Mouse (Mus musculus) lung, embryonic 14.5 days (tissue): Measurements from ENCODE around the gene Fgg. TPM values are rescaled to one million over a fixed set of nuclear protein-coding genes. Genes with fewer than 3 reads are reported as not detected.

Experiments used
- ATAC-seq: fragments of 200-750 bp; cut with Nextera tagmentation; 2 replicates; pipeline ENCODE4 v1.8.0; 2017; ENCODE audit warnings: mild to moderate bottlenecking, moderate TSS enrichment, moderate library complexity; ENCODE audit not compliant: insufficient read depth
- DNase-seq: peaks from one replicate; pipeline ENCODE4 v3.0.0-alpha.2; 2015
- H3K27ac ChIP-seq: fragments of 300-500 bp; sonication (generic); 2 replicates; pipeline ENCODE4 v1.5.1; 2014; ENCODE audit warnings: low read depth, mild to moderate bottlenecking, moderate library complexity
- H3K27me3 ChIP-seq: fragments of 300-500 bp; sonication (generic); 2 replicates; pipeline ENCODE4 v1.6.1; 2014; ENCODE audit warnings: low read length, control low read depth; ENCODE audit not compliant: insufficient read depth
- H3K36me3 ChIP-seq: fragments of 300-500 bp; sonication (generic); 2 replicates; pipeline ENCODE4 v1.6.1; 2014; ENCODE audit warnings: control low read depth; ENCODE audit not compliant: insufficient read depth
- H3K4me1 ChIP-seq: fragments of 300-500 bp; sonication (generic); 2 replicates; pipeline ENCODE4 v1.6.1; 2014; ENCODE audit warnings: antibody characterized with exemption, control low read depth; ENCODE audit not compliant: insufficient read depth
- H3K4me2 ChIP-seq: fragments of 300-500 bp; sonication (generic); 2 replicates; pipeline ENCODE4 v1.6.1; 2014; ENCODE audit warnings: mild to moderate bottlenecking
- H3K4me3 ChIP-seq: fragments of 300-500 bp; sonication (generic); 2 replicates; pipeline ENCODE4 v1.5.1; 2014; ENCODE audit warnings: low read depth, low read length
- H3K9ac ChIP-seq: fragments of 300-500 bp; sonication (generic); 2 replicates; pipeline ENCODE4 v1.6.1; 2014
- H3K9me3 ChIP-seq: fragments of 300-500 bp; sonication (generic); 2 replicates; pipeline ENCODE4 v1.6.1; 2016; ENCODE audit warnings: low read depth, low read length, control low read depth
- CTCF ChIP-seq: IDR thresholded peaks from 2 replicates; pipeline ENCODE4 v1.5.1; 2016; ENCODE audit warnings: antibody characterized with exemption, low read depth
- WGBS: fragments of 180-500 bp; shearing (Covaris S2); extraction: QIAGEN DNeasy Blood & Tissue Kit; methylation state at CpG from one replicate; pipeline ENCODE4 v1.1.7; 2014; 5-methylcytosine and 5-hydroxymethylcytosine counted together
- polyA plus RNA-seq: library from polyadenylated mRNA; unstranded; fragments of >200 nt; fragmentation: Nextera tagmentation; extraction: Ambion mirVana; gene quantifications from 2 replicates; pipeline ENCODE4 v1.2.1, GENCODE M21; 2014

Fgg gene
- polyA plus RNA-seq, 1 experiment from 2014 or later, result not detected

- WGBS, result 69% methylated on average over 9 of the region's 9 CpGs
- H3K36me3 ChIP-seq, result no peaks in the 10 kb centered on the region
- H3K4me1 ChIP-seq, result no peaks in the 10 kb centered on the region
- no peaks in the 10 kb centered on the region for H3K9me3 ChIP-seq
- no peak for DNase-seq
- H3K27ac ChIP-seq, result no peak within 1 kb of the TSS
- H3K27me3 ChIP-seq, result no peaks in the 10 kb centered on the region
- no peak within 1 kb of the TSS for H3K4me3 ChIP-seq
- TF ChIP-seq CTCF, result no peak
- ATAC-seq, result no peak
- no peak within 1 kb of the TSS for H3K4me2 ChIP-seq
- H3K9ac ChIP-seq, result no peak within 1 kb of the TSS
Measured at GRCm38 (mm10) chr3:83025475-83026301, 18.2 kb downstream of the Fgg start, which contains the start of gene Fga. TSS of gene Fga (plus strand) at chr3:83026076.

DNA sequence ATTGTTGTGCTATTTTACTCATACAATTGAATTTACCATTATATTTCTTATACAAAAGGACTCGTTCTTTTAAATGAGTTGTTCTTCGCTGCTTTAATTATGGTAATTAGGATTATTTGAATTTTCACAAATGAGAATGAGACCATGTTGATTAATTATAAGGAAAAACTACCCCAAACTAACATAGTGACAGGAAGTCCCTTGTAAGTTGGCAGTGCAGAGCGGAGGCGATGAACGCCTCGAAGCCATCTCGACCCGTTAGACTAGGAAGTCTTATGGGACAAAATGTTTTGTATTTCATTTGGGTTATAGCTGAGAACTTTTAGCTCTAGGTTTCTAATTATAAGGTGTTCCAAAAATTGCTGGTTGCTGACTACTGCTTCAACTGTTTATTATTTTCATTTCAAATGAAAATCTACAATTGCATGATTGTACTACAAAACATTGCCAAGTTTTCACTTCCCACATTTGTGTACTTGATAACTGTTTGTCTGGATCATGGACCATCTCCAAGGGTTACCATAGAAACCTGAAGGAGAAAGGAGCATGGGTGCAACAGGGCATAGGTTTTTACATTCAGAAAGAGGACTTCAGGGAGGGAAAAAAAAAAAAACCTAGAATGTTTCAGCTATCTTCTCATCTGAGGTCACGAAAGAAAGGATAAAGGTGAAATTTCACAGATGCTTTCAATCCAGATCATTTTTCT, 20.2 kb downstream of the Fgg start:
- Histone ChIP-seq H3K27ac (no peak overlapping the region), H3K4me1 (no peaks in the 10 kb centered on the region), H3K9me3 (no peaks in the 10 kb centered on the region), H3K9ac (no peak overlapping the region), H3K4me2 (no peak overlapping the region), H3K4me3 (no peak overlapping the region), H3K36me3 (no peaks in the 10 kb centered on the region), H3K27me3 (no peaks in the 10 kb centered on the region)
- DNase-seq (no peak), ATAC-seq (no peak)
- WGBS, result 87% methylated on average over 9 of the region's 9 CpGs
- TF ChIP-seq CTCF, result no peak

- no peak for DNase-seq
- WGBS, result 82% methylated on average over 4 of the region's 4 CpGs
Measured at GRCm38 (mm10) chr3:83030331-83030730, 22.8 kb downstream of the Fgg start.

DNA sequence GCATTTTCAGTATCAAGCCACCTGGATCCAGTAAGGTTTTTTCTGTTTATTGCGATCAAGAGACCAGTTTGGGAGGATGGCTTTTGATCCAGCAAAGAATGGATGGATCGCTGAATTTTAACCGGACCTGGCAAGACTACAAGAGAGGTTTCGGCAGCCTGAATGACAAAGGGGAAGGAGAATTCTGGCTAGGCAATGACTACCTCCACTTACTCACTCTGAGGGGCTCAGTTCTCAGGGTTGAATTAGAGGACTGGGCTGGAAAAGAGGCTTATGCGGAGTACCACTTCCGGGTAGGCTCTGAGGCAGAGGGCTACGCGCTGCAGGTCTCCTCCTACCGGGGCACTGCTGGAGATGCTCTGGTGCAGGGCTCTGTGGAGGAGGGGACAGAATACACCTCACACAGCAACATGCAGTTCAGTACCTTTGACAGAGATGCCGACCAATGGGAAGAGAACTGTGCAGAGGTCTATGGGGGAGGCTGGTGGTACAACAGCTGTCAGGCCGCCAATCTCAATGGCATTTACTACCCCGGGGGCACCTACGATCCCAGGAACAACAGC, 25.3 kb downstream of the Fgg start:
- Histone ChIP-seq H3K36me3 (no peaks in the 10 kb centered on the region), H3K27ac (no peak overlapping the region), H3K4me3 (no peak overlapping the region), H3K9ac (no peak overlapping the region), H3K4me1 (no peaks in the 10 kb centered on the region), H3K27me3 (no peaks in the 10 kb centered on the region; the same call in 1 of the 2 replicates), H3K4me2 (no peak overlapping the region), H3K9me3 (no peaks in the 10 kb centered on the region)
- no peak for TF ChIP-seq CTCF
- ATAC-seq (no peak), DNase-seq (no peak)
- 57% methylated on average over 13 of the region's 13 CpGs for WGBS

More at GRCm38 (mm10) chr3:83030331-83030730, 22.8 kb downstream of the Fgg start:
- Histone ChIP-seq H3K4me1 (no peaks in the 10 kb centered on the region), H3K4me2 (no peak overlapping the region), H3K27me3 (no peaks in the 10 kb centered on the region; the same call in 1 of the 2 replicates), H3K36me3 (no peaks in the 10 kb centered on the region), H3K27ac (no peak overlapping the region), H3K4me3 (no peak overlapping the region), H3K9me3 (no peaks in the 10 kb centered on the region), H3K9ac (no peak overlapping the region)
- no peak for TF ChIP-seq CTCF
- ATAC-seq, result no peak

GRCm38 (mm10) chr3:83033801-83034200, 26.3 kb downstream of the Fgg start:
- Histone ChIP-seq H3K27ac (no peak overlapping the region), H3K27me3 (no peaks in the 10 kb centered on the region; the same call in 1 of the 2 replicates), H3K4me3 (no peak overlapping the region), H3K9ac (no peak overlapping the region), H3K4me2 (no peak overlapping the region), H3K36me3 (no peaks in the 10 kb centered on the region), H3K4me1 (no peaks in the 10 kb centered on the region), H3K9me3 (no peaks in the 10 kb centered on the region)
- 73% methylated on average over 8 of the region's 8 CpGs for WGBS
- no peak for ATAC-seq
- DNase-seq, result no peak
- no peak for TF ChIP-seq CTCF

DNA sequence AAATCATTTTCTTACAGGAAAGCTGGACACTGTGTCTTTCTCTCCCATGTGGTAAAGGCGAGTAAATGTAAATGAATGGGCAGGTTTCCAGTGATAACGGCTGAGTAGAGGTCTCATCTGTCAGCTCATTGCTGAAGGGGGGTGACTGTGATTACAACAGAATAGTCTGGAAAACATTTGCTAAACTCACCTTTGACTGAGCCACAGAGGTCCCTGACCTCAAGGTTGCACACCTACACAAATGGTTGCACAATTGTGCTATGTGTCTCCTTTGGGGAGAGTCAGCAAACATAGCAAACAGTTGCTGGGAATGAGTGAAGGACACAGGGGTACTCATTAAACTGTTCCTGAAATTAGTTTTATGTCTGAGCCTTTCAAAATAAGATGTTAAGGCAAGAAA, 31.3 kb downstream of the Fgg start:
- WGBS, result 59% methylated on average over 2 of the region's 2 CpGs
- ATAC-seq, result no peak

DNA sequence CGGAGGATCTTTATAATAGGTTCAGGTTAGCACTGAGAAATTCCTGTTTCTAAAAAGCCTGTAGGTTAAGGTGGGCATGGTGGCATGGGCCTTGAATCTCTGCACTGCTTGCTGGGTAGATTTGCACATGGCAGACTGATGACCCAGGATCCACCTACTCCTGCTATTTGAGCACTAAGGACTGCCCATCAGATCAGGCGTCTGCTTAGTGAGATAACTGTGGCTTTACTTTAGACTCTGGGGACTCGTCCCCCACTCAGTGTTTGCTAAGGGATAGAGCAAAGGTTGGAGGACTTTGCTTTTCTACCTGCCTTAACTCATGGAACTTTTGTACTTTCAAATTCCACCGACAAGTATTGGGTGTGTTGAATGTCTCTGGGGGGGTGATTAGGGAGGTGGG, 32.1 kb downstream of the Fgg start:
- 56% methylated on average over 4 of the region's 4 CpGs for WGBS
- TF ChIP-seq CTCF, result no peak
- Histone ChIP-seq H3K27me3 (no peaks in the 10 kb centered on the region), H3K36me3 (no peaks in the 10 kb centered on the region), H3K9ac (no peak overlapping the region), H3K4me3 (no peak overlapping the region), H3K4me1 (no peaks in the 10 kb centered on the region), H3K9me3 (no peaks in the 10 kb centered on the region), H3K27ac (no peak overlapping the region), H3K4me2 (no peak overlapping the region)
- DNase-seq, result no peak
- no peak for ATAC-seq

More for the DNA sequence above, 31.3 kb downstream of the Fgg start:
- TF ChIP-seq CTCF, result no peak
- H3K4me2 ChIP-seq, result no peak overlapping the region
- no peak for DNase-seq
- H3K27ac ChIP-seq, result no peak overlapping the region
- H3K36me3 ChIP-seq, result no peaks in the 10 kb centered on the region
- no peaks in the 10 kb centered on the region for H3K4me1 ChIP-seq
- no peak overlapping the region for H3K9ac ChIP-seq
- H3K4me3 ChIP-seq, result no peak overlapping the region
- no peaks in the 10 kb centered on the region for H3K27me3 ChIP-seq
- no peaks in the 10 kb centered on the region for H3K9me3 ChIP-seq
